Mouse (Mus musculus): ENCODE data around the gene Pik3c2a.

DNA sequence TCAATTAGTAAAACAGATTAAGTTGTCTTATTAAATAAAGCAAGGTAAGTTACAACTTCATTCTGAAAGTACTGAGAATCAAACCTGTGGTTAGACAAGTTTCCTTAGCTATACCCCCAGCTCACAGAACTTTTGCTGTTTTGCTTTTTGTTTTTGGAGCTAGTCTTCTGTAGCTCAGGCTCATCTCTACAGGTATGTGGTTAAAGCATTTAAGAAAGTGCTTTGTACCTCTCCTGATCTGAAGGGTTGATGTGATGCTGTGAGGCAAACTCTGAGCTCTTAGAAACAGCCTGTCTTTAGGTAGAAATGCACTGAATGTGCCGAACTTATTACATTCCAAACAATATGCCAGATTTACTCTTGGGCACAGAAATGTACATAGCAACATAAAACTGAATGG is 1.9 kb downstream of the Pik3c2a start:
- TF ChIP-seq ZC3H11A (IDR thresholded peaks at IDR 0.05; ENCODE audit: borderline replicate concordance, low read depth, low read length), result no peak
- TF ChIP-seq CHD2 (IDR thresholded peaks at IDR 0.05; ENCODE audit: low read depth, low read length), result no peak
